Mouse (Mus musculus): ENCODE measurements around the gene Smad3. TPM values are rescaled to one million over a fixed set of nuclear protein-coding genes. Genes with fewer than 3 reads are reported as not detected.

The Smad3 gene
- polyA plus RNA-seq, 1 experiment = 17.1 TPM

DNA sequence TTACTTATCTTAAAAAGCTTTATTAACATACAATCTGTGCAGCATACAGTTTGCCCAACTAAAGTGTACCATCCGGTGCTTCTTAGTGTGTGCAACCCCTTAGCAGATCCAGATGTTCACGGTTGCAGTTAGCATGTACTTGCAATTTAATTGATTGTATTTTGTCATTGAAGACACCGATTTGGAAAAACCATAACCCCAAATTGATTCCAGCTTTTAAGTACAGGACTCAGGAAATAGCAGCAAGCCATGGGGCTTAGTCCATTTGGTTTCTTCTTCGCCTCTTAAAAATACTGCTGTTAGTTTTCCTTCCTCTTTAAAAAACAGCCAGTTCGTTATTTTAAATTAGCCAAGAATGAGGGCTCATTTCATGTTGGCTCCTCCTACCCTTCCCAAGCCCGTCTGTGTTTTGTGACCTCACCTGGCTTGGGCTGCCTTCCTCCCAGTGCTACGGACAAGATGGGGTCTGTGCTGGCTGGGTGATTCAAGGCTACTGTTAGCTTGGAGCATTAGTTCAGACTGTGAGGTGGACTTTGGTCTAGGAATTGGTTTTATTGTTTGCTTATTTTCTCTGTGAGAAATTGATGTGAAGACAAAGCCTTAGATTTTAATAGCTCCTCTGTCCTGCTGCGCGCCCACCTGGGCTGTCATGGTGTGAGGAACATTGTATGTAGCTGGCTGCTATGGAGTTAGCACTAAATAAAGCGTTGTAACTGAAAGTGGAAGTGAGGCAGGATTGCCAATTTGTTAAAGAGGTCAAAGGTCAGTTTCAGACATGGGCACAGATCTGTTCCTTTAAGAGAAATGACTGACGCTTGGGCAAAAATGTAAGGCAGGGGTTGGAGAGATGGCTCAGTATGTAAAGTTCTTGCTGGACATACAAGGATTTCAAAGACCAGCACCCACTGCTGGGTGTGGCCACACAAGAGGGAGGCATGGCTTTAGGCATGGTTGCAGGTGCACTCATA, 143.5 kb downstream of the Smad3 start:
- TF ChIP-seq CTCF (IDR thresholded peaks at IDR 0.05; ENCODE audit: control insufficient read depth, insufficient read depth, low read length) = no peak
- no peak for TF ChIP-seq POLR2A (IDR thresholded peaks at IDR 0.05; ENCODE audit: borderline replicate concordance, control insufficient read depth, low read depth, low read length)
- Histone ChIP-seq H3K27ac (ENCODE audit: control insufficient read depth, insufficient read depth, low read depth, low read length, poor library complexity) (peak overlapping the region; percentile 84), H3K4me1 (ENCODE audit: control insufficient read depth, insufficient read depth, low read length) (peaks cover 27% of the 10 kb centered on the region), H3K4me3 (replicated peaks; ENCODE audit: control insufficient read depth, low read depth, low read length) (peak overlapping the region; percentile 7)
- 25% methylated on average over 11 of the region's 11 CpGs for WGBS

DNA sequence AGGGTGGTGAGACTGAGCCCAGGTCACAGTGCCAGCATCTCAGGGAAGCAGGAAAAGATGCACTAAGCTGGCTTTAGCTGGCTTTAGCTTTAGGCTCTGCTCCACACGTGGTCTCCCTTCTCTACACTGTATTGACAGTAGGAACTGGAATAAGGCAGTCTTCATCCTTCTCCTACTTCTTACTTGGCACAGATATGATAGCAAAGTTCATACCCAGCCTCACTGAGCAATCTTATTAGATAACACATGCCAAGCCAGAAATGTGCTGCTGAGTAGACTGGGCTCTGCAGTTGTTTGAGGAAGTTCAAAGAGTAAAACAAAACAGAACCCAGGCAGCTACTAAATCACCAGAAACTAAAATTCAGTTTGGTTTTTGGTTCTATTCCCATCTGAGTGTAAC, 144.2 kb downstream of the Smad3 start:
- peaks cover 29% of the 10 kb centered on the region for H3K4me1 ChIP-seq (ENCODE audit: control insufficient read depth, insufficient read depth, low read length)
- H3K27ac ChIP-seq (ENCODE audit: control insufficient read depth, insufficient read depth, low read depth, low read length, poor library complexity) = peak overlapping the region; percentile 67
- WGBS = 3% methylated on average over 1 of the region's 1 CpGs
- TF ChIP-seq POLR2A (IDR thresholded peaks at IDR 0.05; ENCODE audit: borderline replicate concordance, control insufficient read depth, low read depth, low read length) (no peak), CTCF (IDR thresholded peaks at IDR 0.05; ENCODE audit: control insufficient read depth, insufficient read depth, low read length) (no peak)
- H3K4me3 ChIP-seq (replicated peaks; ENCODE audit: control insufficient read depth, low read depth, low read length) = no peak overlapping the region

DNA sequence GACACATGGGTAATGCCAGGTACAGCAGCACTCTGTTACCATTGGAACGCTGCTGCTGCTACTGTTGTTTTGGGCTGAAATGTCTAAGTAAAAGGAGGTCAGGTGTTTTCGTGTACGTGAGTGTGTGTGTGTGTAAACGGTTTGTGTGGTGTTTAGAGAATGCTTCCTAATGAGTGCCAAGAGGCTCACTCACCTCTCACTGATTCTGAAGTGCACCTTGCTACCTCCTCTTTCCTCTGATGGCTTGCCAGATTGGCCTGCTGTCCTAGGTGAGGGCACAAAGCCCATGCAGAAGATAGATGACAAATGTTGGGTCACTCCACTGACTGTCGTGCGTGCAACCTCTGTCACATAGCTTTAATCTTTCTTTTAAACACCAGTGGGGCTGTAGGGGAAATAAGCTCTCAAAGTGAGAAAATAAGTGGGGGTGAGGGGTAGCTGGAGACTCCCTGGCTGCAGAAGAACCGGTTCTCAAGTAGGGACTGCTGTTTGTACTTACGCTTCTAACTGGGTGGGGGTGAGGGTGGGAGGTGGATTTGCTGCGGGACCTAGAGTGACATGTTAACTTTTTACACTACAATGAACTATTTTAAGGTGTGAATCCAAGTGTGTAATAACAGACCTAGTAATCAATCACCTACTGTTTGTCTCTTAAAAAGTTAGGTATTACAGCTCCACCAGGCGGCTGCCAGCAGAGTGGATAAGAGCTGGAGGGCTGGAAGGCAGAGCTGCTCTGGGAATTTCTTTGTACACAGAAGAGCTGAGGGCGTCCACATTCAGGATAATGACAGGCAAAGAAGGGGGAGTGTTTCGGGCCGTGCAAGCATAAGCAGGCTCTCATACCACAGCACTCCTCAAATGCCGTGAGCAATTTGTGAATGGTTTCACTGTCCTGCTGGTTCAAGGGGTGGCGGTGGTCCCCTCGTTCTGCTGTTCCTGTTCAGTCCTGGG, 145.0 kb downstream of the Smad3 start:
- H3K27ac ChIP-seq (ENCODE audit: control insufficient read depth, insufficient read depth, low read depth, low read length, poor library complexity) = peak overlapping the region; percentile 67
- peaks cover 29% of the 10 kb centered on the region for H3K4me1 ChIP-seq (ENCODE audit: control insufficient read depth, insufficient read depth, low read length)
- 46% methylated on average over 16 of the region's 16 CpGs for WGBS
- no peak overlapping the region for H3K4me3 ChIP-seq (replicated peaks; ENCODE audit: control insufficient read depth, low read depth, low read length)
- no peak for TF ChIP-seq POLR2A (IDR thresholded peaks at IDR 0.05; ENCODE audit: borderline replicate concordance, control insufficient read depth, low read depth, low read length)
- TF ChIP-seq CTCF (IDR thresholded peaks at IDR 0.05; ENCODE audit: control insufficient read depth, insufficient read depth, low read length) = no peak

DNA sequence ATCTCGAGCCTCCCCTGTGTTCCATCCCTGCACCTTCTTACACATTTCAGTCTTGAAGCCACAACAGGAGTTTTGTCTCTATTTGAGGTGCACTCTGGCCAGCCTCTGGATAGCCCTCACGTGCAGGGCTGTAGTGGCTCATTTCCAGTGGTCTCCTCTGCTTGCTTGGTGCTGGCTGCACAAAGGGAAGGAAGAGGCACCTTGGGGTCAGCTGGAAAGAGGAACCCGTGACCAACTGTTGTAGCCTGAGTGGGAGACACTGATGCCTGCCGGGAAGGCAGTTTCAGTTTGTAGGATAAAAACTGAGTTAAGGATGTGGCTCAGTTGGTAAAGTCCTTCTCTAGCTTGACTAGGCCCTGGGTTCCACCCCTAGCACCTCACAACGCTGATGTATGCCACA, 145.8 kb downstream of the Smad3 start:
- Histone ChIP-seq H3K4me3 (replicated peaks; ENCODE audit: control insufficient read depth, low read depth, low read length) (no peak overlapping the region), H3K4me1 (ENCODE audit: control insufficient read depth, insufficient read depth, low read length) (peaks cover 29% of the 10 kb centered on the region), H3K27ac (ENCODE audit: control insufficient read depth, insufficient read depth, low read depth, low read length, poor library complexity) (peak overlapping the region; percentile 30; the same call in 1 of the 2 replicates)

DNA sequence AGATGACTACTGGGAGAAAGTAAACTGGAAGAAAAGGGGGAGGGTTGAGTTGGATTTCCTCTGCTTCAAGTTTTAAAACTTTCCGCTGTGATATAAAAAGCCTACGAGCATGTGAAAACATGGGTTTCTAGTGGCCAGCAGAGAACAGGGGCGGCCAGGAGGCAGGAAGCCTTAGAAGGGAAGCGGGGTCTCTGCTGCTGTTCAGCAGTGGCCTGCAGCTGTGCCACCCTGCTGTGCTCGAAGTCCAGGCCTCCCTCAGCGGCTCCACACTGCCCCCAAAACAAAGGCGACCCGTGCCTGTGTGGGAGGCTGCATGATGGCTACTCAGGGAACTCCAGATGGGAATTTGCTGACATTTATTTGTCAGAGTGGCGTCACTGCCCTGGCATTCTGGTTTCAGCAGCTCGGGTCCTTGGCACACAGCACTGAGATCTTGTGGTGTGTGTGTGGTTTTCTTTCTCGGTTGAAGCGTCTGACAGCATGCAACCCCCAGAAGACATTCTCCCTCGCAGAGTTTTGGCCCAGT, 146.9 kb downstream of the Smad3 start:
- 6% methylated on average over 13 of the region's 13 CpGs for WGBS
- Histone ChIP-seq H3K4me1 (ENCODE audit: control insufficient read depth, insufficient read depth, low read length) (peaks cover 29% of the 10 kb centered on the region), H3K27ac (ENCODE audit: control insufficient read depth, insufficient read depth, low read depth, low read length, poor library complexity) (peak overlapping the region; percentile 79), H3K4me3 (replicated peaks; ENCODE audit: control insufficient read depth, low read depth, low read length) (no peak overlapping the region)
- TF ChIP-seq CTCF (IDR thresholded peaks at IDR 0.05; ENCODE audit: control insufficient read depth, insufficient read depth, low read length) (no peak), POLR2A (IDR thresholded peaks at IDR 0.05; ENCODE audit: borderline replicate concordance, control insufficient read depth, low read depth, low read length) (no peak)

More for the DNA sequence above, 145.8 kb downstream of the Smad3 start:
- whole genome bisulfite sequencing = 11% methylated on average over 5 of the region's 5 CpGs
- TF ChIP-seq POLR2A (IDR thresholded peaks at IDR 0.05; ENCODE audit: borderline replicate concordance, control insufficient read depth, low read depth, low read length) (no peak), CTCF (IDR thresholded peaks at IDR 0.05; ENCODE audit: control insufficient read depth, insufficient read depth, low read length) (no peak)

DNA sequence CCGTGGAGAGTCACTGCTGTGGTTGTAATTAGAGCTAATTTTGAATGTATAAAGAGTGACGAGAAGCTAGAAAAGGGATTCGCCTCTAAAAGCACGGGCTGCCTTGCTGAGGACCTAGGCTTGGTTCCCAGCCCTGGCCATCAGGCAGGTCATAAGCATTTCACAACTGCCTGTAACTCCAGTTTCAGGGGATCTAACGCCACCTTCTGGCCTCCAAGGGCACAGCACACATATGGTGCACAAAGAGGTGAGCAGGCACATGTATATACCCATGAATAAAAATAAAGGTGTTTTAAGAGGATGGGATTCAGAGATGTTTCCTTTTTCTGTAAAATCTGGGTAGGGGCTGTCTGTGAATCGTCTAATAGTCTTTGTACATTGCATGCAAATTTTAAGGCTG, 147.6 kb downstream of the Smad3 start:
- Histone ChIP-seq H3K4me1 (ENCODE audit: control insufficient read depth, insufficient read depth, low read length) (peaks cover 27% of the 10 kb centered on the region), H3K4me3 (replicated peaks; ENCODE audit: control insufficient read depth, low read depth, low read length) (no peak overlapping the region), H3K27ac (ENCODE audit: control insufficient read depth, insufficient read depth, low read depth, low read length, poor library complexity) (no peak overlapping the region)
- 76% methylated on average over 6 of the region's 6 CpGs for WGBS
- TF ChIP-seq POLR2A (IDR thresholded peaks at IDR 0.05; ENCODE audit: borderline replicate concordance, control insufficient read depth, low read depth, low read length) (no peak), CTCF (IDR thresholded peaks at IDR 0.05; ENCODE audit: control insufficient read depth, insufficient read depth, low read length) (peak; percentile 40; the same call in 1 of the 2 replicates)

DNA sequence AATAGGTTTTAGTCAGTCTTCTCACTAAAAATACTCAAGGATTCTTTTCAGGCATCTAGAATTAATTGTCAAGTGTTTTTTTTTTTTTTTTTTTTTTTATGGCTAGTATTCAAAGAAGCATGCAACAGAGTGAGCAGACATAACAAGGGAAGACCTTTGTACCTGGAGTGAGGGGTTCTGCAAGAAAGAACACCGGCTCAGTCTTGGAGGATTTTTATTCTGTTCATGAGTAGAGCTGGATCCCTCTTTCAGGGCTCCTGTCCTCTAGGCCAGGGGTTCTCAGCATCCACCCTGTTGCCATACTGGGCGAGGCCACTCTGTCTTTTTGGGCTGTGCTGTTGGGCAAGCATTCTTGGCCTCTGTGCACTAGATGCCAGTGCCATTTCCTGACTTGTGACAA, 148.0 kb downstream of the Smad3 start:
- Histone ChIP-seq H3K4me3 (replicated peaks; ENCODE audit: control insufficient read depth, low read depth, low read length) (no peak overlapping the region), H3K4me1 (ENCODE audit: control insufficient read depth, insufficient read depth, low read length) (peaks cover 23% of the 10 kb centered on the region), H3K27ac (ENCODE audit: control insufficient read depth, insufficient read depth, low read depth, low read length, poor library complexity) (no peak overlapping the region)
- TF ChIP-seq POLR2A (IDR thresholded peaks at IDR 0.05; ENCODE audit: borderline replicate concordance, control insufficient read depth, low read depth, low read length) (no peak), CTCF (IDR thresholded peaks at IDR 0.05; ENCODE audit: control insufficient read depth, insufficient read depth, low read length) (no peak)
- 72% methylated on average over 2 of the region's 2 CpGs for WGBS

All from bone marrow, adult 2 months (tissue).